In genomic region chr2:31108186-31108585, GRCm38 (mm10) we compare ENCODE assay signal across 13 mouse cellular contexts. TPM values are rescaled to one million over a fixed set of nuclear protein-coding genes. Genes with fewer than 3 reads are reported as not detected.
DNase-seq lines count a peak whose midpoint lies in the region; ATAC-seq and TF ChIP-seq lines count a peak whose summit lies in the region.
"Had no signal": no experiment of that assay in that cellular context is flagged by ENCODE, and none has a peak within 500 bp of the region (broad histone marks: within the 10 kb centered on the region; RNA-seq: fewer than 3 reads in every experiment).

No protein-coding gene starts in this region.

- H3K4me3 ChIP-seq in hindbrain, embryonic 13.5 days = no peak overlapping the region
- no peak overlapping the region for H3K4me3 ChIP-seq in hindbrain, embryonic 12.5 days
- H3K4me3 ChIP-seq in spleen, adult 2 months (ENCODE audit: extremely low read depth, insufficient read depth, insufficient read length) = no peak overlapping the region
- H3K4me3 ChIP-seq in stomach, embryonic 15.5 days (replicated peaks) = no peak overlapping the region
- H3K4me3 ChIP-seq: neural tube, embryonic 12.5 days had no signal

- ATAC-seq in hindbrain, embryonic 13.5 days (ENCODE audit: low FRiP score) = no peak
- ATAC-seq in hindbrain, embryonic 12.5 days (ENCODE audit: low FRiP score) = no peak
- ATAC-seq in stomach, embryonic 15.5 days (ENCODE audit: insufficient read depth, low FRiP score, low read depth) = no peak

- TF ChIP-seq POLR2A in spleen, adult 2 months (IDR thresholded peaks at IDR 0.05; ENCODE audit: low read depth, low read length) = no peak

- H3K4me2 ChIP-seq in hindbrain, embryonic 13.5 days = no peak overlapping the region
- H3K4me2 ChIP-seq in hindbrain, embryonic 12.5 days (replicated peaks) = no peak overlapping the region
- H3K4me2 ChIP-seq in stomach, embryonic 15.5 days = no peak overlapping the region
- H3K4me2 ChIP-seq: neural tube, embryonic 12.5 days had no signal

- H3K36me3 ChIP-seq in hindbrain, embryonic 13.5 days = no peaks in the 10 kb centered on the region
- peaks cover 2% of the 10 kb centered on the region; the same call in 1 of the 2 replicates for H3K36me3 ChIP-seq in hindbrain, embryonic 12.5 days
- peaks cover 5% of the 10 kb centered on the region for H3K36me3 ChIP-seq in spleen, adult 2 months (ENCODE audit: control insufficient read depth, insufficient read depth, low read length)
- no peaks in the 10 kb centered on the region for H3K36me3 ChIP-seq in stomach, embryonic 15.5 days
- H3K36me3 ChIP-seq: neural tube, embryonic 12.5 days had no signal

- peak overlapping the region; percentile 80; the same call in 1 of the 2 replicates for H3K27ac ChIP-seq in hindbrain, embryonic 13.5 days
- H3K27ac ChIP-seq in hindbrain, embryonic 12.5 days = no peak overlapping the region
- H3K27ac ChIP-seq in spleen, adult 2 months (ENCODE audit: insufficient read depth, low read length) = peak overlapping the region; percentile 65
- peak overlapping the region; percentile 87 for H3K27ac ChIP-seq in stomach, embryonic 15.5 days
- H3K27ac ChIP-seq: neural tube, embryonic 12.5 days had no signal

- 84% methylated on average over 6 of the region's 6 CpGs for WGBS in hindbrain, embryonic 13.5 days
- WGBS in hindbrain, embryonic 12.5 days = 83% methylated on average over 6 of the region's 6 CpGs
- 26% methylated on average over 6 of the region's 6 CpGs for WGBS in spleen, adult 2 months
- 62% methylated on average over 6 of the region's 6 CpGs for WGBS in stomach, embryonic 15.5 days

- H3K9ac ChIP-seq in hindbrain, embryonic 13.5 days = no peak overlapping the region
- H3K9ac ChIP-seq in hindbrain, embryonic 12.5 days = no peak overlapping the region
- no peak overlapping the region for H3K9ac ChIP-seq in stomach, embryonic 15.5 days
- H3K9ac ChIP-seq: neural tube, embryonic 12.5 days had no signal

- H3K27me3 ChIP-seq in hindbrain, embryonic 13.5 days = no peaks in the 10 kb centered on the region
- H3K27me3 ChIP-seq in hindbrain, embryonic 12.5 days = no peaks in the 10 kb centered on the region
- no peaks in the 10 kb centered on the region for H3K27me3 ChIP-seq in spleen, adult 2 months (ENCODE audit: control insufficient read depth, insufficient read depth, low read length)
- no peaks in the 10 kb centered on the region for H3K27me3 ChIP-seq in stomach, embryonic 15.5 days (replicated peaks)
- H3K27me3 ChIP-seq: neural tube, embryonic 12.5 days had no signal

- no peak for TF ChIP-seq CTCF in spleen, adult 2 months (IDR thresholded peaks at IDR 0.05; ENCODE audit: extremely low read depth, insufficient read depth, insufficient read length, insufficient replicate concordance)

- peaks cover 18% of the 10 kb centered on the region for H3K4me1 ChIP-seq in hindbrain, embryonic 13.5 days (replicated peaks)
- H3K4me1 ChIP-seq in hindbrain, embryonic 12.5 days = peaks cover 15% of the 10 kb centered on the region
- peaks cover 20% of the 10 kb centered on the region; the same call in 1 of the 2 replicates for H3K4me1 ChIP-seq in spleen, adult 2 months (ENCODE audit: control insufficient read depth, insufficient read depth, insufficient read length)
- H3K4me1 ChIP-seq in stomach, embryonic 15.5 days = peaks cover 13% of the 10 kb centered on the region

- H3K9me3 ChIP-seq in hindbrain, embryonic 13.5 days = no peaks in the 10 kb centered on the region
- no peaks in the 10 kb centered on the region for H3K9me3 ChIP-seq in hindbrain, embryonic 12.5 days (replicated peaks)
- no peaks in the 10 kb centered on the region for H3K9me3 ChIP-seq in stomach, embryonic 15.5 days
- H3K9me3 ChIP-seq: G1E; neural tube, embryonic 12.5 days had no signal

- DNase-seq in spleen, adult 2 months (ENCODE audit: low read depth in 1 of 2, low spot score in 2 of 2) = no peak
- no peak for DNase-seq in spleen, postnatal 4 days (ENCODE audit: low spot score in 2 of 2)
- DNase-seq in induced T-regulatory cell, adult 2 months (ENCODE audit: low read depth) = peak; percentile 77
- DNase-seq in left cerebral cortex, adult 18-20 months (ENCODE audit: low spot score in 2 of 2) = no peak
- no peak for DNase-seq in adrenal gland, postnatal 4 days (ENCODE audit: low spot score in 2 of 2)
- DNase-seq: adrenal gland, adult 8-10 months; gastrocnemius, postnatal 14 days; left cerebral cortex, postnatal 4 days had no signal

RNA-seq across cellular contexts. Expression of gene Fnbp1, which starts 33.6 kb away (rescaled TPM):
- 20.7 and 21.9 TPM in 2 replicates for polyA plus RNA-seq in hindbrain, embryonic 13.5 days (2015; fragmentation: Nextera tagmentation; extraction: Ambion mirVana)
- 18.7 and 19.9 TPM in 2 replicates for polyA plus RNA-seq in hindbrain, embryonic 12.5 days (2016; fragmentation: Nextera tagmentation; extraction: Ambion mirVana)
- polyA plus RNA-seq in spleen, adult 2 months (2012; rRNA removed) = 78.7 and 92.4 TPM in 2 replicates
- 27.8 and 34.0 TPM in 2 replicates for polyA plus RNA-seq in stomach, embryonic 15.5 days (2015; fragmentation: Nextera tagmentation; extraction: Ambion mirVana)
- 100 to 1,000 TPM in 1 of 2 experiments, 10 to 100 TPM in 1; 97.8 to 101 TPM for total RNA-seq in left cerebral cortex, adult 18-20 months (2021)
- total RNA-seq in adrenal gland, postnatal 4 days (2021) = 10 to 100 TPM; 69.0 to 82.4 TPM

RNA-seq across cellular contexts. Expression of gene Gpr107, which starts 43.9 kb away (rescaled TPM):
- 38.1 and 38.2 TPM in 2 replicates for polyA plus RNA-seq in hindbrain, embryonic 13.5 days (2015; fragmentation: Nextera tagmentation; extraction: Ambion mirVana)
- 43.1 and 46.6 TPM in 2 replicates for polyA plus RNA-seq in hindbrain, embryonic 12.5 days (2016; fragmentation: Nextera tagmentation; extraction: Ambion mirVana)
- polyA plus RNA-seq in spleen, adult 2 months (2012; rRNA removed) = 15.0 and 15.1 TPM in 2 replicates
- polyA plus RNA-seq in stomach, embryonic 15.5 days (2015; fragmentation: Nextera tagmentation; extraction: Ambion mirVana) = 33.2 and 35.3 TPM in 2 replicates
- total RNA-seq in left cerebral cortex, adult 18-20 months (2021) = 10 to 100 TPM; 42.9 to 45.1 TPM
- 10 to 100 TPM; 62.8 to 68.3 TPM for total RNA-seq in adrenal gland, postnatal 4 days (2021)
